Mouse (Mus musculus): ENCODE measurements around the gene Slc35g3. TPM values are rescaled to one million over a fixed set of nuclear protein-coding genes. Genes with fewer than 3 reads are reported as not detected.

The Slc35g3 gene
- polyA plus RNA-seq, 1 experiment = not detected

DNA sequence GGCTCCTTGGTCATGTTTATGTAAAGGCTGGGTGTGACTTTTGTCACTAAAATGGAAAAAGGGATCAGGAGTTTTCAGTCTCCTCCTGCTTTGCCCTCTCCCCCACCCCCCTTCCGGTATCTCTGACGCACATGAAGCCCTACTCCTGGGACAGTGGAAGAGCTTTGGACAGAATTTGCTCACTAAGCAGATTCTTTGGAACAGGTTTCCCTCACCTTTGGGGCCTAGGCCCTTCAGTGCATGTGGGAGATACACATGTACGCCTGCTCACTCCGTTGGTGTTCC is 5.8 kb upstream of the Slc35g3 start:
- TF ChIP-seq POLR2A (IDR thresholded peaks at IDR 0.05; ENCODE audit: borderline replicate concordance, low read depth, low read length) = no peak
- TF ChIP-seq CTCF (IDR thresholded peaks at IDR 0.05; ENCODE audit: low read depth, low read length) = no peak
- H3K4me3 ChIP-seq (ENCODE audit: insufficient read depth, low read length) = no peak overlapping the region
- peaks cover 16% of the 10 kb centered on the region for H3K4me1 ChIP-seq (ENCODE audit: control insufficient read depth, insufficient read depth, low read length)
- H3K27ac ChIP-seq (ENCODE audit: insufficient read depth, low read depth, low read length) = no peak overlapping the region

DNA sequence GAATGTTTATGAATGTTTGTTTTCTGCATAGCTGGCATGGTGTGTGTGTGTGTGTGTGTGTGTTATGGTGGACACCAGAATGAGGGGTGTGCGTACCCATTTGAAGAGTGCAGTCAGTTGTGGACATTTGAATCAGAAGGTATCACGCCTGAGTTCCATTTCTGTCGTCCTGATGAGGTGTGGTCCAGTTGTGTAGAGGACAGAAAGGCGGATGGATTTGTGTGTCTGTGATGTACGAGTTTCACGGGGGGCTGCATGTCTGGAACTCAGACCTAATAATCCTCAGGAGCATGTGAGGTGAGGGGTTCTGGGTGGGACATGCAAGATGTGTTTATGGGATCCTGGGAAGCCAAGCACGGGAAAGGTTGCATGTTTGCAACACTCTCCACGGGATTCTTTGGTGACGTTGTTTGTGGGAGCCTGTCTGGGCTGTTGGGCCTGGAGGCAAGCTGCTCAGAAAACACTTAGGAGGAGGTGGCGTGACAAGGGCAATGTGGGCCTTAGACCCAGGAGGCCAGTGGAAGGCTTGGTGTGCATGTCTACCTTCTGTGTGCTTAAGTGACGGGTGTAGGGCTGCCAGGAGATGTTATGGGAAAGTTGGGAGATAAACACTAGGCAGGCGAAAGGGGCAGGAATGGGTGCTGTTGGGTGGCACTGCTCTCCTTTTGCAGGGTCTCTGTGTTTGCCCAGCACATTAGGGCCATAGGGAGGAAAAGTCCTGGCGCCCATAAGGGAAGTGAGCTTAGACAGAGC is 5.3 kb upstream of the Slc35g3 start:
- H3K4me3 ChIP-seq (ENCODE audit: insufficient read depth, low read length) = peak overlapping the region; percentile 81
- H3K4me1 ChIP-seq (ENCODE audit: control insufficient read depth, insufficient read depth, low read length) = peaks cover 16% of the 10 kb centered on the region
- TF ChIP-seq CTCF (IDR thresholded peaks at IDR 0.05; ENCODE audit: low read depth, low read length) = no peak
- no peak for TF ChIP-seq POLR2A (IDR thresholded peaks at IDR 0.05; ENCODE audit: borderline replicate concordance, low read depth, low read length)
- no peak overlapping the region for H3K27ac ChIP-seq (ENCODE audit: insufficient read depth, low read depth, low read length)

DNA sequence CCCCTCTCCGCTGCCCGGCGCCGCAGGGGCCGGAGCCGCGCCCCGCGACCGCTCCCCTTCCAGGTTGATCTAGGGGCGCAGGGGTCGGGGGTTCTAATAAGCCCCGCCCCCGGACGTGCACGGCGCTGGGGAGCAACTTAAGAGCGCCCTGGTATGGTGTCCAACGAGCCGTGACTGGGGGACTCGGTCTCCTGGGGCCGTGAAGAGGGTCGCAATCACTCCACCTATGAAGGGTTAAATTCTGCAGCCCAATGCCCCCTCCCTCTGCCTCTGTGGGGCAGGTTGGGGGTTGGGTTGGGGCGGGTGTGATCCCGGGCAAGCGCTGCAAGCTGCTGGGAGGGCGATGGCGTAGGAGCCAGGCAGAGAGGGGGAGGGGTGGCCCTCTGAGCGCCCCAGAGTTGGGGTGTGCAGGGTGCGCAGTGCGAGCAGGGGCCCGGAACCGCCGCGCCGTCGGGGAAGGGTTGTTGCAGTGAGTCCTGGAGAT is 4.4 kb upstream of the Slc35g3 start:
- TF ChIP-seq POLR2A (IDR thresholded peaks at IDR 0.05; ENCODE audit: borderline replicate concordance, low read depth, low read length) (no peak), CTCF (IDR thresholded peaks at IDR 0.05; ENCODE audit: low read depth, low read length) (no peak)
- Histone ChIP-seq H3K4me1 (ENCODE audit: control insufficient read depth, insufficient read depth, low read length) (peaks cover 21% of the 10 kb centered on the region), H3K4me3 (ENCODE audit: insufficient read depth, low read length) (peak overlapping the region; percentile 81), H3K27ac (ENCODE audit: insufficient read depth, low read depth, low read length) (peak overlapping the region; percentile 43)

DNA sequence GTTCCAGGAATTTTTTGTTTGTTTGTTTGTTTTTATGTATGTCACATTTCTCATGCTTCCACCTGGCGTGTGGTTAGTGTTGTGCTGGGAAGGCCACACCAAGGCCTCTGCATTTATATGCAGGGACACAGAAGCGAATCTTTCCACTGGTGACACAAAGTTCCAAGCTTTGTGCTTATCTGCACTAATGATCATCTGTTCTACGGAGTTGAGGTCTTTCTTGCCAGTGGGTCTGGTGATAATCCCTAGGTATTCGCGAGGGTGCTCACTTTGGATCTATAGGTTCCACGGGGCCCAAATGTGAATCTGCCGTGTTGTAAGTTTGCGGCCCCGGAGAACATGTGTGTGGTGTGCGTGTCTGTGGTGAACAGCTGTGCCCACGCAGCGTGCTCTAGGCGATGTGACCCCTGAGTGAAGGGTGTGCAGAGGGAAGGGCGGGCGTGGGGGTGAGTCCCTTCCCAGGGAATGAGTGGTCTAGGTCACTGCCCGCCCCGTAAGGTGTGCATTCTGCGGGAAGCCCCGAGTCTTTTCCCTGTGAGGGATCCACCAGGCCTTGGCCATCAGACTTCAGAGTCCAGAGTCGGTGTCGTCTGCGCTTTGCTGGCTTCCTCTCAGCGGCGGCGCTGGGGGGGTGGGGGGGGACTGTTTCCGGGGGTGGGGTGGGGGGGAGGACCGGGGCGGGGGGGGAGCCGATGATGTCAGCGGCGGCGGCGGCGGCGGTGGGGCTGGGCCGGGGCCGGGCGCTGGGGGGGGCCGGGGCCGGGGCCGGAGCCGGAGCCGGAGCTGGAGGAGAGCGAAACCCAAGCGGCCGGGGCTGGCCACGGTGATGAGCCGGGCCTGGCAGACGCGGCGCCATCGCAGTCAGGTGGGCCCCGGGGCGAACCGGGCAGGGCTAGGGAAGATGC is 3.7 kb upstream of the Slc35g3 start, which contains the start of gene Zbtb4:
Gene Zbtb4 (plus strand): TSS at position 692 of the 905 bp plus-strand sequence.
- no peak for TF ChIP-seq CTCF (IDR thresholded peaks at IDR 0.05; ENCODE audit: low read depth, low read length)
- TF ChIP-seq POLR2A (IDR thresholded peaks at IDR 0.05; ENCODE audit: borderline replicate concordance, low read depth, low read length) = no peak
- peak within 1 kb of the TSS; percentile 43 for H3K27ac ChIP-seq (ENCODE audit: insufficient read depth, low read depth, low read length)
- peak within 1 kb of the TSS; percentile 81 for H3K4me3 ChIP-seq (ENCODE audit: insufficient read depth, low read length)
- H3K4me1 ChIP-seq (ENCODE audit: control insufficient read depth, insufficient read depth, low read length) = peaks cover 24% of the 10 kb centered on the region

DNA sequence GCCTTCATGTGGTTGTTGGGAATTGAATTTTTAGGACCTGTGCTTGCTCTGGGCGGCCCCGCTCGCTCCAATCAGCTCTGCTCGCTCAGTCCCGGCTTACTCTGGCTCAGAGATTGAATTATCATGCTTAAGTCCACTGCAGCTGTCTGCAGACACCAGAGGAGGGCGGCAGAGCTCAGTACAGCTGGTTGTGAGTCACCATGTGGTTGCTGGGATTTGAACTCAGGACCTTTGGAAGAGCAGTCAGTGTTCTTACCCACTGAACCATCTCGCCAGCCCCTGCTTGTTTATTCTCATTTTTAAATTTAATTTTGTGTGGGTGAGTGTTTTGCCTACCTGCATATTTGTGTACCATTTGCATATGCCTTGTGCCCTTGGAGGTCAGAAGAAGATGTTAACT is 1.8 kb upstream of the Slc35g3 start:
- Histone ChIP-seq H3K4me1 (ENCODE audit: control insufficient read depth, insufficient read depth, low read length) (peaks cover 32% of the 10 kb centered on the region), H3K27ac (ENCODE audit: insufficient read depth, low read depth, low read length) (no peak overlapping the region), H3K4me3 (ENCODE audit: insufficient read depth, low read length) (no peak overlapping the region)
- TF ChIP-seq CTCF (IDR thresholded peaks at IDR 0.05; ENCODE audit: low read depth, low read length) (no peak), POLR2A (IDR thresholded peaks at IDR 0.05; ENCODE audit: borderline replicate concordance, low read depth, low read length) (no peak)

DNA sequence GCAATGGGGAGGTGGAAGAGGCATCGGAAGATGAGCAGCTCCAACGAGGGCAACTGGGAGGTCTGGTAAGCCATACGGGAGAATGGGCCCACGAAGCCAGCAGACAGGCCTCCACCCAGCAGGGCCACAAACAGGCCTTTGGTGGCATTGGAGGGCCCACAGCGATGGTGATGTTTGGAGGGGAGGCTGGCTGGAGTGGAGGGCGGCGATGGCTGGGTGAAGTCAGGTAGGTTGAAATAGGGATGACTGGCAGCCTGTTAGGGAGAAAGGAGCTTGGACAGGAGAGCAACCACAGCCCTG is 917 bp downstream of the Slc35g3 start:
- Histone ChIP-seq H3K27ac (ENCODE audit: insufficient read depth, low read depth, low read length) (no peak overlapping the region), H3K4me3 (ENCODE audit: insufficient read depth, low read length) (no peak overlapping the region), H3K4me1 (ENCODE audit: control insufficient read depth, insufficient read depth, low read length) (peaks cover 23% of the 10 kb centered on the region)
- TF ChIP-seq CTCF (IDR thresholded peaks at IDR 0.05; ENCODE audit: low read depth, low read length) (no peak), POLR2A (IDR thresholded peaks at IDR 0.05; ENCODE audit: borderline replicate concordance, low read depth, low read length) (no peak)

DNA sequence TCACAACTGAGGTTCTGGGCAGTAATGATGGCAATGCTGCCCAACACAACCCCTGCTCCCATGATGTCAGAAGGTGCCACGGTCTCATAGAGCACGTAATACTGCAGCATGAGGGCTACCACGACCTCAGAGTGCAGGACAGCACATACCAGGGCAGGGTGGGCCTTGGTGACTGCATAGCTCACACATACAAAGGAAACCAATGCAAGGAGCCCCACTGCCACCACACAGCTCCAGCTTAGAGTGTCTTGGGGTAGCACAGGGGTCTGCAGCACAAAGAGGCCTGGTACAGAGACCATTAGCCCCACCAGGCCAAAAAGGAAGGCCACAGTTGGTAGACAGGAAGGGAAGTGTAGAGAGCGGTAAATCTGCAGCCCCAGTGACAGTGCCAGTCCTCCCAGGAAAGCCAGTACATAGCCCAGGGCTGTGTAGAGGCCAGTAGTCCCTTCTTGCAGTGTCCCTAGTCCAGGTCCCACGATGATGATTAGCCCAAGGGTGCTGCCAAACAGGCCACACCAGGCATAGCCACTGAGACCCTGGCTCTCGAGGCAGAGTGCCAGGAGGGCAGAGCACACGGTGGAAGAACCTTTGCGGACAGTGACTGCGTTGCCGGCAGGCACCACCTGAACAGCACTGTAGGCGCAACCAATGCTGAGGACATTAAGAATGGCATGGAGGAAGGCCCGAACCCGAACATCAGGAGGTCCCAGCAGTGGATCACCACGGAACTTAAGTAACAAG is 1.4 kb downstream of the Slc35g3 start:
- Histone ChIP-seq H3K27ac (ENCODE audit: insufficient read depth, low read depth, low read length) (no peak overlapping the region), H3K4me3 (ENCODE audit: insufficient read depth, low read length) (no peak overlapping the region), H3K4me1 (ENCODE audit: control insufficient read depth, insufficient read depth, low read length) (peaks cover 24% of the 10 kb centered on the region)
- TF ChIP-seq POLR2A (IDR thresholded peaks at IDR 0.05; ENCODE audit: borderline replicate concordance, low read depth, low read length) (no peak), CTCF (IDR thresholded peaks at IDR 0.05; ENCODE audit: low read depth, low read length) (no peak)

DNA sequence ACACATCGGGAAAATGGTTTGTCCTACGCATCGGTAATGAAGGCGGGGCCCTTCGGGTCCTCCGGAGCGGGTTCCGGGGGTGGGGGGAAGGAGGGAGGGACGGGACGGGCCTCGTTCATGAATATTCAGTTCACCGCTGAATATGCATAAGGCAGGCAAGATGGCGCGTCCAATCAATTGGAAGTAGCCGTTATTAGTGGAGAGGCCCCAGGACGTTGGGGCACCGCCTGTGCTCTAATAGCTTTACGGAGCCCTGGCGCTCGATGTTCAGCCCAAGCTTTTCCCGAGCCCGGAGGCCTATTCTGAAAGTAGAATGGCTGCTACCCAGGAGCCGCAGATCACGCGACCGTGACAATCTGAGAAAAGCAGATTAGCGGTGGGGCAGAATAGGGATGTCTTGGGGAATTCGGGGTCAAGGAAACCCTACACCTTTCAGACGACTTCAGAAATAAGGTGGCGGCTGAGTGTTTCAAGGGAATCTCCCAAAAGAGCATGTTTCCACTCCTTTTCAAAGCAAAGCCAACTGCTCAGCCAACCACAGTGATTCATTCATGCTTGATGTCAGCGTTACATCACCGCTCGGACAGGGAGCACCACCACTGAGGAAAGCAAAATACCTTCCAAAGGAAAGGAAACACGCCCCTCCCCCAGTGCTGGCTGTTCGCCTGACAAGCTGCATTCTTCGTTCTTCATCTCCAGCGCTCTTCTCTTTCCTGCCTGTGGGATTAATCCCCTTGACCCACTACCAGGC is 2.6 kb downstream of the Slc35g3 start:
- Histone ChIP-seq H3K4me1 (ENCODE audit: control insufficient read depth, insufficient read depth, low read length) (peaks cover 27% of the 10 kb centered on the region), H3K4me3 (ENCODE audit: insufficient read depth, low read length) (peak overlapping the region; percentile 83), H3K27ac (ENCODE audit: insufficient read depth, low read depth, low read length) (peak overlapping the region; percentile 97)
- TF ChIP-seq POLR2A (IDR thresholded peaks at IDR 0.05; ENCODE audit: borderline replicate concordance, low read depth, low read length) = peak; percentile 84; the same call in 1 of the 2 replicates
- no peak for TF ChIP-seq CTCF (IDR thresholded peaks at IDR 0.05; ENCODE audit: low read depth, low read length)

DNA sequence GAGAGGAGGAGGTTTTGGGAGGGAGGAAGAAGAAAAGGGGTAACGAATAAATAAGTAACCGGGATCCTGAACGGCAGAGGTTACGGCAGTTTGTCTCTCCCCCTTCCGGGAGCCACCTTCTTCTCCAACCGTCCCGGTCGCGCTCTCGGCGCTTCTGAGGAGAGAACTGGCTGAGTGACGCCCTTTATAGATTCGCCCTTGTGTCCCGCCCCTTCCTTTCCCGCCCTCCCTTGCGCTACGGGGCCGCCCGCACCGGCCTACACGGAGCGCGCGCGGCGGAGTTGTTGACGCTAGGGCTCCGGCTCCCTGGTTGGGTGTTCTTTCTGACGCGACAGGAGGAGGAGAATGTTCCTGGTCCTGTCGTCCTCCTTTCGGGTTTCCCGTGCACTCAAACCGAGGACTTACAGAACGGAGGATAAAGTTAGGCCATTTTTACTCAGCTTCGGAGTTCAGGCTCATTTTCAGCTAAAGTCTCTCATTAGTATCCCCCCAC is 3.2 kb downstream of the Slc35g3 start, which contains the start of gene Polr2a:
Gene Polr2a (minus strand): TSS at position 160 of the 493 bp plus-strand sequence.
- Histone ChIP-seq H3K4me1 (ENCODE audit: control insufficient read depth, insufficient read depth, low read length) (peaks cover 28% of the 10 kb centered on the region), H3K27ac (ENCODE audit: insufficient read depth, low read depth, low read length) (peak within 1 kb of the TSS; percentile 97), H3K4me3 (ENCODE audit: insufficient read depth, low read length) (peak within 1 kb of the TSS; percentile 83)
- peak; percentile 100 for TF ChIP-seq POLR2A (IDR thresholded peaks at IDR 0.05; ENCODE audit: borderline replicate concordance, low read depth, low read length)
- TF ChIP-seq CTCF (IDR thresholded peaks at IDR 0.05; ENCODE audit: low read depth, low read length) = no peak

Data from bone marrow macrophage, adult 2 months (primary cell).